Mouse (Mus musculus) spleen, embryonic (tissue): ENCODE results near the gene Cfi.

ENCODE experiments used
- CTCF ChIA-PET: fragments of 350-600 bp; sonication (Branson Sonifier 250); formaldehyde crosslinking; loops from one replicate; lab custom pipeline; 2022; lab: Charles Lee

The Cfi gene

GRCm38 (mm10) chr3:129918434-129918833, 82.8 kb downstream of the Cfi start:
- CTCF ChIA-PET, result interaction anchor here (0.6 kb wide), 1 partner anchor 36 kb away, joined by 7 read pairs; no protein-coding TSS in a partner anchor

GRCm38 (mm10) chr3:129923581-129923980, 87.9 kb downstream of the Cfi start:
- CTCF ChIA-PET, result no interaction called here
